Mouse (Mus musculus) left cerebral cortex, adult 8-10 months (tissue): ENCODE measurements around the gene Fundc2. TPM values are rescaled to one million over a fixed set of nuclear protein-coding genes. Genes with fewer than 3 reads are reported as not detected.

ENCODE experiments used
- DNase-seq, 2 experiments: peaks; one replicate each; pipeline ENCODE4 v3.0.0; 2022; ENCODE audit warnings: low spot score in 2 of 2
- total RNA-seq, 4 experiments: library from RNA; stranded (reverse); gene quantifications; 2 replicates each; pipeline ENCODE4 v1.2.4; 2022

The Fundc2 gene
- total RNA-seq: 10 to 100 TPM; 59.6 to 69.1 (median 62.8) TPM

DNA sequence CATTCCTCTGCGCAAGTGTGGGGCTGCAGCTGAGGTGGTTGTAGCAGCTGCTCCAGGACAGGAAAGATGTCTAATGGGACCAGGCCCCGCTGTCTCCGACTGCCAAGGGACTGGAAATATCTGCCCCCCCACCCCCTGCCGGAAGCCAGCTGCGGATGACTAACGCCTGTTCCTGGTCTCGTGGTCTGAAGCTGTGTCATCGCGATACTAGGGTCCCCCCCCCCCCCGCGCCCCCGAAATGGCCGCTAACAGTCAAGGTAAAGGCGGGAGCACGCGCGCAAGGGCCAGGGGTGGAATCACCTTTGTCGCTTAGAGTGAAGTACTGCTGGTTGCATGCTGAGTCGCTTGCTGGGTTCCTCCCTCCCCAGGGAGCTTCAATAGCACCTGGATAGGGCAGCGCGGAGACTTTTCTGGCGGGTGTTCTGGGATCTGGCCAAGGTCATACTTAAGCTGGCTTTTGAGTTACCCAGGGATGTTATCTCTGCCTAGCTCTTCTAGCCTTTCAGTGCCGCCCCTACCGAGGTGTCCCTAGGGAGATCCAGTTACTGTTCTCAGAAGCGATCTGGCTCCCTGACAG, at the start of gene Fundc2, which contains the start of gene F8:
Gene Fundc2, plus strand, starts transcription at position 205 of the 577 bp plus-strand sequence.
Gene F8, minus strand, starts transcription at position 421 of the 577 bp plus-strand sequence.
- peak; percentile 18 to 48 for DNase-seq

DNA sequence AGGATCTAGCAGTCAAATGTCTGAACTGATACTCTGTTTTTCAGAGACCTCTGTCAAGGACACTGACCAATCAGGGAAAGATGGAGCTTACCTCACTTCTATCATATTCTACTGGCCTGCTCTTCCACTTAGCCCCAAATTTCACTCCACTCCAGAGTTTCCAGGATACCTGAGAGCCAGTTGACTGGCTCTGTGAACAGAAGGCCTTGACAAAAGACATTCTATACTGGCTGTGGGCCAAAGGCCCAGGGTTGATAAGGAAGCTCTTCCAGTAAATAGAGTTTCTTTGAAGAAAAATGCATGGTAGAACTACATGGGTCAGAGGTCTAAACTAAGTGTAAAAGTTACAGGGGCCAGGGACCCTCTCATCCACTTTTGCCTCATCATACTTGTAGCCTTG, 12.0 kb upstream of the Fundc2 start:
- no peak for DNase-seq

DNA sequence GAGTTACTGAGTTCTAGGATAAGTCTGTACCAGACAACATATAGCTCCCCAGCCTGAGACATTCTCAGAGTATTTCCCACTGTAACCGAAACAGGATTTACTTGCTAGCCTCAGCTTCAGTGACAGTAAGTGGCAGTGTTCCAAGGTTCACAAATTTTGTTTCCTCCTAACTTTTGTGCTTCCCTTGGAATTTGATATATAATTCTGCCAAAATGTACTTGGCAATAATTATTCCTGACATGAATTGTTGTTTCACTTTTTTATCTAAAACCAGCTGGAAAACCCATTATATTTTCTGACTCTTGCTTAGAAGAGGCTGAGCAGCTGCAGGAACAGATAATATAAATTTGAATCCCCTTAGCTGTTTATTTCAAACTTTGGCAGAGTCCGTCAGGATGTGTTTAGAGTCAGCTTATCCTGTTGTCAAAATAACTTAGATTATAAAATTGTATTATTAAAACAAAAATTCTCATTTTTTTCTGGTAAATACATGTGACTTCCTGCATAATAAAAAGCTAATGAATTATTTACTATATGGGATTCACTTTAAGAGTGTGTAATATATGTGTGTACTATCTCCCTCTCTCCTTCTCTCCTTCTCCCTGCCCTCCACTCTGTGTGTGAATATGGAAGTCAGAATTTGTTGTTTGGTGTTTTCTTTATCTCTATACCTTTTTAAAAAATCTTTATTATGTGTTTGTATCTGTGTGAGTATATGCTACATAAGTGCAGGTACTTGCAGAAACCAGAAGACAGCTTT, 9.4 kb upstream of the Fundc2 start:
- DNase-seq: no peak

DNA sequence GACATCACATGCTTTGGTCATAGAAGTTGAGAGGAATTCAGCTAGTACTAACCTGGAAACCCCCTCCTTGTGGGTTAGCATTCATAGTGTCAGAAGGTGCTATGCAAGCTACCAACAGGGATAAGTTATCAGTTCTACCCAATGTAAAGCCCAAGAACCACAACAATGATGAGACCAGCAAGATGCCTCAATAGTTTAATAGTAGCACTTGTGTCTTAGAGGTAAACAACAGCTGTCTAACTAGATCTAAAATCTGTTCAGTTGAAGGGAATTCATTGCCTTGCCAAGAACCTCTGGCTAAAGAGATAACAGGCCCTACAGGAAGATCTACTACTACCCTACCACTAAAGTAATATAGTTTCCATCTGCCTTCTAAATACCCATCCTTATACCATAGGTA, 5.4 kb upstream of the Fundc2 start:
- DNase-seq: no peak

DNA sequence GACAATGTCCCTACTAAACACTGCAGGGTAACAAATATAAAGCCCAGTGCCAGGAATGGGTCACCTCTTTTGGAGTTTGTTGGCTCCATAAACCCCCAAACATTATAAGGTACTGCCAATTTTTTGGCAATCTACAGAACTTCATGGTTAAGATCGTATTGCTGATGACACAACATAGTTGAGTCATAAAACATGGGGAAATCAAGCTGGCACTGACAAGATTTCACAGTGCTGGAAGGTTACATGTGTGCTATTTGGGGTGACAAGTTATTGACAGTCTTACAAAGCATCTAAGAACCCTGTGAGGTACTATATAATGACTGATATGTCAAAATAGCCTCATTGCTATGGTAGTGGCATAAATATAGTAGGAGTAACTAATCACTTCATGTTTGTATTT, 1.0 kb upstream of the Fundc2 start:
- no peak for DNase-seq

DNA sequence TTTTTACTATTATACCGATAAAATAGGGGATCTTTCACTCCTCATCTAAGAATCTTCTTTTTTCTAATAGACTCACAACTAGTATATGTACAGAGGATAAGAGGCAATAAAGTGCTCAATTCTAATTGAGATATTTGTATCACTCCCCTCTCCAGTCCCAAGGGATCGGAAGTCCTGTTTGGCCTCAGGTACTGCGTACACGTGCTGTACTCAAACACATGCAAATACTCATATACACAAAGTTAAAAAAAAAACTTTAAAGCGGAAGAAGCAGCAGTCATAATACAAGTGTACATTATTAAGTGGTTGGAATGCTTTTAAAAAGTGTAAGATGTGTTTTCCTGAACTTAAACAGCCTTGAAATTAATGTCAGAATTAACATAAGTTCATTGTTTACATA, 500 bp upstream of the Fundc2 start:
- DNase-seq: no peak

DNA sequence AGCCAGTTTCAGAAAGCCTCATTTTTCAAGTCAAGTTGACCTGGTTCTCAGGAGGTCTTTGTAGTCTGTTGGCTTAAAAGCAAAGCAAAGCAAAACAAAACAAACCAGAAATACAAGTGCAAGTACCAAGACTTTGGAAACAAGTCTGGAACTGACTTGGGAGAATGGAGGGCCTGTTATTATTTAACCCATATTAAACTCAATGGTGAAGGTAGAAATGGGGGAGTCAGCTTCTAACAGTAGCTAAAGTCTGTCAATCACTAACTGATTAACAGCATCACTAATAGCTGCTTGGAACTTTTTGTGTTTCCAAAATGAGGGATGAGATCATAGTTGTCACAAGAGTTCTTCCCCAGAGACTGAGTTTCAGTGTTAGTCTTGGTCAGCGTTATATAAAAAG, 17.3 kb downstream of the Fundc2 start:
- no peak for DNase-seq

DNA sequence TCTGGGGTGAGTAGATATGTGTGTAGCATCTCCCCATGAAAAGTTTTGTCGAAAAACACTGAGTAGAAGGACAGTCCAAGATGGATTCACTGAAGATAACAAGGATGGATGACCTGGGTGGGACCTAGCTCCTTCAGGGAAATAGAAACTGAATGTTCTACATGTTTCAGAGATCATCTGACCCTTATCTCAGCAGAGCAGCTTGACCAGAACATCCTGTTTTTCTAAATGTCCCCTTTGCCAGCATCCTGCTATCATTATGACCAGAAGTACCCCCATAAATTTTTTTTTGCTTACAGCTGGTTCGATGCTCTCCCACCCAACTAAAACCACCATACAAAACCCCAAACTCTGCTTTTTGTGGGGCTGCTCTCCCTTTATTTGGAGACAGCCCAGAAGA, 20.5 kb downstream of the Fundc2 start:
- no peak for DNase-seq

DNA sequence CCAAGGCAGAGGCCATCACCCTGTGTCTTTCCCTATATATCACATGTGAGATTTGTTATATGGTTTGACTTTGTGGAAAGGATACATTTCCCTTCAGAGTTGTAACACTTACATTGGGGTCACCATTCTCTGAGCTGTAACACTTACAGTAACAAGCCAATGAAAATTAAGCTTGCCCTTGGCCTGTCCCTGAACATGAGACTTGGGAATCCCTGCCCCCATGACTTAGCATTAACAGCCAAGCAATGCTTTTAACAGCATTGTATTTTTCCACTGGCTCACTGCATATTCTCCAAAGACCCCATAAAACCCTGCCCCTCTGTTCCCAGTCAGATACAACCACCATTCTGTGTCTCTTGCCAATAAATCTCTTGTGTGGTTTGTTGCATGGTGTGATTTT, 21.2 kb downstream of the Fundc2 start:
- no peak for DNase-seq

DNA sequence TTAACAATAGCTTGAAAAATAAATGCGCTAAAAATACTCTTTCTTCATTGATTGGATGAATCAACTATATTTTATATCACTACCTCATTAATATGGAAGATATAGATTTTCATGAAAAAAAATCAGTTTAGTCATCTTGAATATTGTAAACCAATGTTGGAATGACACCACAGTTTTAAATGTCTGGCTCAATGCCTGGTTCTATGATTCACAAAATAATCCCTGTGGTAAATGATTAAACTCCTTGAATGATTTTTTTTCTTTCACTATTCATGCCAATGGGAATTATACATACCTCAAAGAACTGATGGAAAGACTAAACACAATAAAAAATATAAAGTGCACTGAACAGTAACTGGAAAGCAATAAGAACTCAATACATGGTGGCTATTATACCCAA, 27.5 kb downstream of the Fundc2 start:
- DNase-seq: no peak

DNA sequence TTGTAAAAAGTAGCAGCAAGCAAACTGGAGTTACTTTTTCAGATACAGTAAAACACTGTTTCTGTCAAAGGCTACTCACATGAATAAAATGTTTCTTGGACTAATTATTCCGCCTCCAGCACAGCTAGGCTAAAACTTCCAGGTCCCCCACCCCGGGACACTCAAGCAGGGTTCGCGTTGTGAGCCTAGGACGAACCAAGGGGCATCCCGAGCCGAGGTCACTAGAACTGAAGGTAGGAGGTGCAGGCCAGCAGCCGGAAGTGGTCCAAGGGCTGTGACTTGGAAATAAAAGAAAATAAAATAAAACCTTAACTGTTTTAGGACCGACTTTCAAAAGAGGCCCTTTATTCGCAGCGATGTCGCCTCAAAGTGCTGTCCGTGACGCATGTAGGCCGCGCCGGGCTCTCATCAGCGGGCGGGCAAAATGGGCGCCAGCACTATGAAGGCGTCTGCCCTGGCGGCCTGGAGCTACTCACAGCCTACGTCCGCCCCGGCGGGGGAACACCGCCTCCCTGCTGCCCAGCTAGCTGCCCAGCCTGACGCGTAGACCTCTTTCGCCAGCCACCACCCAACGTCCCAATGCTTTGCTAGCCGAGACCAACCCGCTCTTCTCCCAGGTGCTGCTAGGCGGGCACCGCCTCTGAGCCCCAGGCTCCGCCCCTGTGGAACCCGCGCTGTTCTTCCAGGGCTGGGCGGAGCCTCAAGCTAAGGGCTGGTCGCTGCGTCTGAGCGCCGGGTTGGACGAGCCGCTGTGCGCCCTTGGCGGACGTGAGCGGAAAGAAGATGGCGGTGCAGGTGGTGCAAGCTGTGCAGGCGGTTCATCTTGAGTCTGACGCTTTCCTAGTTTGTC, 34.0 kb downstream of the Fundc2 start, which contains the start of the genes Cmc4, Mtcp1 and Brcc3:
Gene Cmc4, minus strand, starts transcription at position 649 of the 850 bp plus-strand sequence.
Gene Mtcp1, minus strand, starts transcription at position 653 of the 850 bp plus-strand sequence.
Gene Brcc3, plus strand, starts transcription at position 693 of the 850 bp plus-strand sequence.
- DNase-seq: peak; percentile 67 to 82

Other genes starting within 250 kb of the Fundc2 start
- gene Smim9, start 218.6 kb upstream of the Fundc2 start, total RNA-seq: not detected
- gene F8, start 216 bp downstream of the Fundc2 start, total RNA-seq: 1 to 10 TPM; 2.0 to 3.0 (median 2.7) TPM
- gene Cmc4, start 34.2 kb downstream of the Fundc2 start, total RNA-seq: 10 to 100 TPM in 3 of 4 experiments, 1 to 10 TPM in 1; 9.2 to 14.2 (median 11.5) TPM
- gene Mtcp1, start 34.2 kb downstream of the Fundc2 start, total RNA-seq: 1 to 10 TPM; 7.4 to 8.0 (median 7.8) TPM
- gene Brcc3, start 34.2 kb downstream of the Fundc2 start, total RNA-seq: 10 to 100 TPM; 32.7 to 38.7 (median 37.5) TPM
- 10 to 100 TPM; 66.0 to 69.9 (median 67.9) TPM for gene Vbp1, start 131.9 kb downstream of the Fundc2 start, total RNA-seq
- gene Rab39b, start 195.8 kb downstream of the Fundc2 start, total RNA-seq: 10 to 100 TPM; 34.0 to 44.0 (median 36.2) TPM